Mouse (Mus musculus) forebrain, embryonic 16.5 days (tissue): ENCODE results near the gene Cadps2. TPM values are rescaled to one million over a fixed set of nuclear protein-coding genes. Genes with fewer than 3 reads are reported as not detected.
A peak's percentile ranks its signal among the peaks of the same experiment; 100 is the strongest.

Source experiments
- ATAC-seq: fragments of 200-750 bp; cut with Nextera tagmentation; 2 replicates; pipeline ENCODE4 v1.8.0; 2017; ENCODE audit warnings: mild to moderate bottlenecking, moderate library complexity
- H3K27ac ChIP-seq: fragments of 300-500 bp; sonication (generic); 2 replicates; pipeline ENCODE4 v1.5.1; 2014; ENCODE audit warnings: low read length, control low read depth
- H3K27me3 ChIP-seq: fragments of 300-500 bp; sonication (generic); replicated peaks from 2 replicates; pipeline ENCODE4 v1.6.1; 2014; ENCODE audit warnings: low read length; ENCODE audit not compliant: control insufficient read depth, insufficient read depth
- H3K36me3 ChIP-seq: fragments of 300-500 bp; sonication (generic); 2 replicates; pipeline ENCODE4 v1.6.1; 2014; ENCODE audit not compliant: control insufficient read depth, insufficient read depth
- H3K4me1 ChIP-seq: fragments of 300-500 bp; sonication (generic); replicated peaks from 2 replicates; pipeline ENCODE4 v1.6.1; 2014; ENCODE audit warnings: low read length; ENCODE audit not compliant: control insufficient read depth, insufficient read depth
- H3K4me2 ChIP-seq: fragments of 300-500 bp; sonication (generic); 2 replicates; pipeline ENCODE4 v1.6.1; 2014; ENCODE audit warnings: mild to moderate bottlenecking, low read length, control low read depth
- H3K4me3 ChIP-seq: fragments of 300-500 bp; sonication (generic); replicated peaks from 2 replicates; pipeline ENCODE4 v1.5.1; 2014; ENCODE audit warnings: mild to moderate bottlenecking, low read length, control low read depth
- H3K9ac ChIP-seq: fragments of 300-500 bp; sonication (generic); replicated peaks from 2 replicates; pipeline ENCODE4 v1.6.1; 2014; ENCODE audit warnings: low read depth, low read length, control low read depth
- H3K9me3 ChIP-seq: fragments of 300-500 bp; sonication (generic); 2 replicates; pipeline ENCODE4 v1.6.1; 2016; ENCODE audit warnings: low read length; ENCODE audit not compliant: control insufficient read depth
- WGBS: fragments of 180-500 bp; shearing (Covaris S2); extraction: QIAGEN DNeasy Blood & Tissue Kit; methylation state at CpG from one replicate; pipeline ENCODE4 v1.1.7; 2014; 5-methylcytosine and 5-hydroxymethylcytosine counted together
- polyA plus RNA-seq: library from polyadenylated mRNA; unstranded; fragments of >200 nt; fragmentation: Nextera tagmentation; extraction: Ambion mirVana; gene quantifications from 2 replicates; pipeline ENCODE4 v1.2.1, GENCODE M21; 2015

Gene Cadps2
- 3.8 and 5.2 TPM in 2 replicates for polyA plus RNA-seq

DNA sequence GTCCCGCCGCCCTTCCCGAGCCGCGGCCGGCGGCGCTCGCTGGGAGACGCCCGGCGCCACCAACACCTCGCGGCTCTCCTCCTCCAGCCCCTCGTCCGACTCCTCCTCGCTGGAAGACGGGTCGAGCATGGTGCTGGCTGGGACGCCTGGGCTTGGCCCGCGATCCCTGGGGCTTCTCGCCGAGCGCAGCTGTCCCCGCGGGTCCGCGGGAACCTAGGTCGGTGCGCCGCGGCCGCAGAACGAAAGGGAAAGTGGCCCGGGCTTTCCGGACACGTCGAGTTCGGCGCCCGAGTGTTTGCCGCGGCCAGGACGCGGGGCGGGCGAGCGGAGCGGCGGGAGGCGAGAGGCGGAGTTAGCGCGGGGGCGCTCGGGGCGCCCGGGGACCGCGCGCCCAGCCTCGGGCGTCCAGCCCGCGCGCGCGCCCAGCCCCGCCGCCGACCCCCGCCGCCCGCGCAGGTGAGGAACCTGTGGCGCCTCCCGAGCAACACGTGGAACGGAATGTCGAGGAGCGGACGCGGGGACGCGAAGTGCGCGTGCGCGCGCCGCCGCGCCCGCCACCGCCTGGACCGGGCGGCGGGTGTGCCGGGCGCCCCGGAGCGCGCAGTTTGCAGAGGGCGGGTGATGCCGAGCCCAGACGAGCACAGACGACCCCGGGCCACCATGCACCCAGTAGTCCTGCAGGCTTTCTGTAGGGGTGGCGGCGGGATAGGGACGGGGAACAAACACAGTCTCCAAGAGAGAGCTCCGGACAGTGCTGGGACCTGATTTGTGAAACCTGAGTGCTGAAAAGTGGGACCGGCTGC, at the start of gene Cadps2:
TSS of gene Cadps2 (minus strand) at position 413 of the 803 bp plus-strand sequence.
- peaks cover 15% of the 10 kb centered on the region for H3K4me1 ChIP-seq

DNA sequence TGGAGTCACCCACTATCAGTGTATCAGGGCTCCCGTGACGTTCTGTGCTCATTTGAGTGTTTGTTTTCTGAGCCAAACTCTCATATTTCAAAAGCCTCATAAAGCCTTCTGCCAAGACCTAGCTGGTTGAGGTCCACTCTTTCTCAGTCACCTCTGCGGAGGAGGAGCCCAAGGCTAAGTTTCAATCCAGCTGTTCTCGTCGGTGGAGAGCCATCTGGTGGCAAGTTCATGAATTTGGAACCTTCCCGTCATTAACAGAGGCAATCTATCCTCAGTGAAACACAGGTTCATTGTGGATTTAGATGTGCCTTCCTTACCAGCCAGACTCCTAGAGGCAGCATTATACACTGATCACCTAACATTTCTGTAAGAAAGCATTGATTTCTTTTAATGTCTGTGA, 47.2 kb upstream of the Cadps2 start:
- Histone ChIP-seq H3K27ac (no peak overlapping the region), H3K4me2 (no peak overlapping the region), H3K9ac (no peak overlapping the region), H3K27me3 (no peaks in the 10 kb centered on the region), H3K4me3 (no peak overlapping the region), H3K36me3 (no peaks in the 10 kb centered on the region), H3K9me3 (no peaks in the 10 kb centered on the region), H3K4me1 (no peaks in the 10 kb centered on the region)
- peak; percentile 57 for ATAC-seq
- 20% methylated on average over 6 of the region's 6 CpGs for WGBS

More for the DNA sequence above, at the start of gene Cadps2:
- Histone ChIP-seq H3K36me3 (no peaks in the 10 kb centered on the region), H3K9me3 (no peaks in the 10 kb centered on the region), H3K27ac (no peak within 1 kb of the TSS), H3K27me3 (peaks cover 9% of the 10 kb centered on the region; the same call in 1 of the 2 replicates), H3K9ac (peak within 1 kb of the TSS; percentile 68), H3K4me2 (peak within 1 kb of the TSS; percentile 95), H3K4me3 (peak within 1 kb of the TSS; percentile 82)
- peak; percentile 83 for ATAC-seq
- WGBS: under 1% methylated on average over 108 of the region's 114 CpGs

DNA sequence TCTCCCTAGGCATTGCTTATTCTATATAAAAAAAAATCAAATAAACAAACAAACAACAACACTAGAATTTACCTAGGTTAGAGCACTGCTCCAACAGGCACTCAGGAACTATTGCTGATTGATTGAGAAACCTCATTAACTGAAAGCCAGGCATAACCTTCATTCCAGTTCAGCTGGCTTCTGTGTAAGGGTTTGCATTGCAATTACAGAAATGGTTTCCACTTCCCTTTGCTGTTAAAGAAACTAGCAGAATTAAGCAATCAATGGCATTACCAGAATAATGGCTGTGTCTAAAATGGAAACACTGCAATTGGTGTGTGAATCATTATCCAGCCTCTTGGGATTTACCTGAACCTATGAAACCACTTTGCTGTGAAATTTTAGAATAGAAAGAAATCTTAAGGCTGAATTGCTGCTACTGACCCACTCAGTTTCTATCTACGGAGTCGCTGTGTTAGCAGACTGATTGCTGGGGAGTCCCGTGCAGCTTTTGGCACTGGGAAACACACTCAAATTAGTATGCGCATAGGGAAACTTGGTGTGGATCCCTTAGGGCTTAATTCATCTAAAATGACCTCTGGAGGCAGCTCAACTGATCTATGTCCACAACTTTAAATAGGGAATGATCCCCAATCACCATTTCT, 37.7 kb upstream of the Cadps2 start:
- WGBS: 10% methylated on average over 4 of the region's 4 CpGs
- Histone ChIP-seq H3K9me3 (no peaks in the 10 kb centered on the region), H3K4me2 (peak overlapping the region; percentile 18; the same call in 1 of the 2 replicates), H3K4me3 (no peak overlapping the region), H3K36me3 (no peaks in the 10 kb centered on the region), H3K4me1 (peaks cover 13% of the 10 kb centered on the region; the same call in 1 of the 2 replicates), H3K9ac (no peak overlapping the region), H3K27me3 (no peaks in the 10 kb centered on the region), H3K27ac (no peak overlapping the region)
- peak; percentile 87 for ATAC-seq

DNA sequence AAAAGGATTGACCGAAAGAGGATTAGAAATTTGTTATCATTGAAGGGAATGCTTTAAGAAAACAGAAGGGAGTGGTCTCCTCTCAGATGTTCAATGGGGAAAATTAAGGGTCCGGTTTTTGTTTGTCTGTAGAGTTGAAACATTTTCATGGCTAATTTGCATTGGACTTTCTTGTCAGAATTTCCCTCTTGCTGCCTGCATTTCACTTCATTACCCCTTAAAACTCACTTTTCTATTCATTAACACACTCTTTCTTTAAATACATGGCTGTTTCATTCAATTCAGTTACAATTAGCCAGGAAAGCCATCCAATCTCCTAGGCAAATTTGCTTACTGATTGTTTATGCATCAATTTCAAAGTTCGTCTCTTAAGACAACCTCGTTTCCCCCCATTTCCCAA, 37.1 kb upstream of the Cadps2 start:
- WGBS: 5% methylated on average over 4 of the region's 4 CpGs
- no peak overlapping the region for H3K27ac ChIP-seq
- H3K27me3 ChIP-seq: no peaks in the 10 kb centered on the region
- no peaks in the 10 kb centered on the region for H3K36me3 ChIP-seq
- H3K4me3 ChIP-seq: no peak overlapping the region
- peaks cover 13% of the 10 kb centered on the region; the same call in 1 of the 2 replicates for H3K4me1 ChIP-seq
- no peaks in the 10 kb centered on the region for H3K9me3 ChIP-seq
- ATAC-seq: peak; percentile 61
- no peak overlapping the region for H3K9ac ChIP-seq
- H3K4me2 ChIP-seq: no peak overlapping the region; the same call in 1 of the 2 replicates

DNA sequence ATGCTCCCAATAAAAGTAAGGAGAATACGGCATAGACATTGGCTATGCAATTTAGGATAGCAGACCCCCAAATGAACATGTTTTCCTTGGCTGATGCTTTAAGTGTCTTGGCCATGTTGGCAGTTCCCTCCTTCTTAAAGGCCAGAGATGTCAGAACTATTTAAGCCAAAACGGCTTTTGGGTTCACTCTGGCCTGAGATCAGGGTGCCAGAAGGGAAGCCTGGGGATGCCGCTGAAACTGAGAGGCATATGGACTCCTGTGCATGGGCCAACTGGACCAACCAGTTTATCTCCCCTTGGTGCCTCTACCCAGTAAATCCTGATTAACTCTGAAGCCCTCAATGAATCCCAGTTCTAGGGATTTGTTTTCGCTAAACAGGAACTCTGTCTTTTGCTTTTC, 34.6 kb upstream of the Cadps2 start:
- H3K4me3 ChIP-seq: no peak overlapping the region
- H3K36me3 ChIP-seq: no peaks in the 10 kb centered on the region
- no peaks in the 10 kb centered on the region for H3K9me3 ChIP-seq
- no peak for ATAC-seq
- H3K4me2 ChIP-seq: no peak overlapping the region
- no peak overlapping the region for H3K9ac ChIP-seq
- WGBS: 83% methylated on average over 4 of the region's 4 CpGs
- H3K27ac ChIP-seq: no peak overlapping the region
- H3K27me3 ChIP-seq: no peaks in the 10 kb centered on the region
- H3K4me1 ChIP-seq: peaks cover 13% of the 10 kb centered on the region; the same call in 1 of the 2 replicates

DNA sequence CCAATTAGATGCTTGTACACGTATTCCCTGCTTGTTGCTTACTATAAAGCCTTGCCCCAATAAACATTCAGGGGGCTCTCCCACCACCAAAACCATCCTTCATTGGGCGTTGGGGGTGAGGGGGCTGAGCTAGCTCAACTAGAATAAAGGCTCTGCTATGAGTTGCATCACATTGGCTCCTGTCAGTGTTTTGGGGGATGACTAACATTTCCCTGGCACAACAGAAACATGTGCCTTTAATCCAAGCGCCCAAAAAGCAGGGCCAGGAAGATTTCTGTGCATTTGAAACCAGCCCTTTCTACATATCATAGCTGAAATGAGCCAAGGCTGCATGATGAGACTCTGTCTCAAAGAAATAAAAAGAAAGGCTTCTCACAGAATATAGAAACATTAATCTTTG, 34.0 kb upstream of the Cadps2 start:
- Histone ChIP-seq H3K4me3 (no peak overlapping the region), H3K27me3 (no peaks in the 10 kb centered on the region), H3K36me3 (no peaks in the 10 kb centered on the region), H3K4me1 (peaks cover 13% of the 10 kb centered on the region; the same call in 1 of the 2 replicates), H3K27ac (no peak overlapping the region), H3K9ac (no peak overlapping the region), H3K9me3 (no peaks in the 10 kb centered on the region), H3K4me2 (no peak overlapping the region)
- ATAC-seq: no peak
- 79% methylated on average over 3 of the region's 3 CpGs for WGBS

DNA sequence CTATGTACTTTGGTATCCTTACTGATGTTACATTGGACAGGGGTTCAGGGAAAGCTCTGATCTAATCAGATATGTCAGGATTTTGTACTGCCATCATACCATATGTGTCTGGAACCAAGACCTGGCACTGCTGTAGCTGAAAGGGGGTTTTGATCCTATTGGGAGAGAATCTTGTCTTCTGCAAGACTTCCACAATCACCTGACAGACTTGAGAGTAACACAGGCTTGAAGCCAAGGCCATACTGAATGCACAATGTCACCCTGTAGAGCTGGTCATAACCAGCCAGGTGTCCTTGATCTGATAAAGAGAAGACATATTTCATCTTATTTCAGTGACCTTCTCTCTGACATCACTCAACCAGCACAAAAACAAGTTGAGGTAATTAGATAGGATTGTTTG, 30.8 kb upstream of the Cadps2 start:
- Histone ChIP-seq H3K4me2 (no peak overlapping the region), H3K4me3 (no peak overlapping the region), H3K36me3 (no peaks in the 10 kb centered on the region), H3K4me1 (no peaks in the 10 kb centered on the region), H3K27ac (no peak overlapping the region), H3K27me3 (no peaks in the 10 kb centered on the region), H3K9ac (no peak overlapping the region), H3K9me3 (no peaks in the 10 kb centered on the region)
- no peak for ATAC-seq

DNA sequence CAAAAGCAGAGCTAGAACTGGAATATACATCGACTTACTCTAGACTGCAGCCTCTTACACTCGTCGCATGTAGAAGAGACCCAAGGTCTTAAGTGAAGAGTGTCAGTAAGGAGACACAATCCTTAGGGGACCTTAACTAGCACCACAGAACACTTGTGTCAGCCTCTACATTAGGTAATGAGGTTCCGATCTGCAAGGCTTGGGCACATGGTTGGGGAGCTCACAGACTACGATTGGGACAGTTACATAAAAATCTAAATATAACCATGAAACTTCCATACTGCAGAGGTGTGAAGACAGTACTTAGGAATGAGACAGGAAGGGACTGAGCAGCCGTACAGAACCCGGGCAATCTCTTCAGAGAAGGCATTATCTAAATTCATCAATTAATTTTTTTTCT, 27.1 kb upstream of the Cadps2 start:
- Histone ChIP-seq H3K36me3 (no peaks in the 10 kb centered on the region), H3K4me1 (no peaks in the 10 kb centered on the region), H3K9me3 (no peaks in the 10 kb centered on the region), H3K9ac (no peak overlapping the region), H3K27ac (no peak overlapping the region), H3K27me3 (no peaks in the 10 kb centered on the region), H3K4me3 (no peak overlapping the region), H3K4me2 (no peak overlapping the region)
- ATAC-seq: no peak
- 94% methylated on average over 7 of the region's 7 CpGs for WGBS

DNA sequence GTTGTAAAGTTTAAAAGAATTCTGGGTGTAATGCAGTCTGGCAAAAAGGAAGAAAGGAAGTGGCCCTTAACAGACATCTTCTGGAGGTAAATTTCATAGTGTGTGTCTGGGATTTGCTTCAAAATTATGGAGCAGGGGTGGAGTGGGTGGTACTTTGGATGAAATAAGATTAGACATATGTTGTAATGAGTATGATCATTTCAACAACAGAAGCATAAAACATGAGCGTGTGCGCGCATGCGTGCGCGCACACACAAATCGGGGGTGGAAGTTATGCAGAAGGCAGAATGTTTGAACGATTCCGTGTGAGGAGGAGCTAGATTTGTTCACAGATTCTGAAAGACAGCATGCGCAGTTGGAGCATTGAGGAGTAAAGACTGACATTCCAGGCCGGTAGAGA, 14.2 kb upstream of the Cadps2 start:
- WGBS: 87% methylated on average over 11 of the region's 11 CpGs
- no peak for ATAC-seq
- H3K4me1 ChIP-seq: no peaks in the 10 kb centered on the region
- H3K9ac ChIP-seq: no peak overlapping the region
- no peak overlapping the region for H3K4me2 ChIP-seq
- H3K36me3 ChIP-seq: no peaks in the 10 kb centered on the region
- no peak overlapping the region for H3K27ac ChIP-seq
- no peaks in the 10 kb centered on the region for H3K27me3 ChIP-seq
- H3K4me3 ChIP-seq: no peak overlapping the region
- no peaks in the 10 kb centered on the region for H3K9me3 ChIP-seq
